Mouse (Mus musculus): Measurements from ENCODE around the gene Lin7a. TPM values are rescaled to one million over a fixed set of nuclear protein-coding genes. Genes with fewer than 3 reads are reported as not detected.

The Lin7a gene
- polyA plus RNA-seq, 1 experiment from 2014 or later = 3.9 TPM

DNA sequence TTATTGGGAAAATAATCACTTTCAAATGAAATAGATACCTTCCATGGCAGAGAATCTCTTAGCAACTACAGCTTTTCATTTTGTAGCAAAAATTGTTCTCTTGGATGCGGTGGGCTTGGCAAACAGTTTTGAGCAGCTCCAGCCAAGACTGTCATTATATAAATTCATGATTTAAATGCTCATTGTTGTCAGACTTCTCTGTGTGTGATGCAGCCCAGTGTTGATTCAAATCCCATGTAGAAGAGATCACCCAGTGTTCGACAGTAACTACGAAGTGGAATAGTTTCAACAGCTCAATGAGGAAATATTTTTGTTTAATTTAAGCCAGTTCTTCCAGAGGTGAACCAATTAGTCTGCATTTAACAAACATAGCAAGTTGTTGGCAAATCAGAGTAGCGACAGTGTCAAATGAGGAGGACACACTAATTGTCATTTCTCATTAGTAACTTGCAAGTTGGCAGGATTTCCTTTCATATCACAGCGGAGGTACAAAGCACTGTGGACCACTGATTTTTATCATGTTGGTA, 39.5 kb downstream of the Lin7a start:
- ATAC-seq = no peak
- Histone ChIP-seq H3K36me3 (ENCODE audit: control insufficient read depth, insufficient read depth, low read length) (no peaks in the 10 kb centered on the region), H3K4me3 (ENCODE audit: low read length) (no peak overlapping the region), H3K9me3 (ENCODE audit: control insufficient read depth, low read length) (no peaks in the 10 kb centered on the region), H3K27me3 (replicated peaks; ENCODE audit: control insufficient read depth, insufficient read depth, low read length) (no peaks in the 10 kb centered on the region), H3K4me1 (ENCODE audit: control insufficient read depth, insufficient read depth, low read length) (no peaks in the 10 kb centered on the region), H3K4me2 (ENCODE audit: low read depth, low read length) (no peak overlapping the region), H3K27ac (ENCODE audit: low read length) (no peak overlapping the region), H3K9ac (ENCODE audit: low read depth, low read length) (no peak overlapping the region)
- WGBS = 57% methylated on average over 5 of the region's 5 CpGs

DNA sequence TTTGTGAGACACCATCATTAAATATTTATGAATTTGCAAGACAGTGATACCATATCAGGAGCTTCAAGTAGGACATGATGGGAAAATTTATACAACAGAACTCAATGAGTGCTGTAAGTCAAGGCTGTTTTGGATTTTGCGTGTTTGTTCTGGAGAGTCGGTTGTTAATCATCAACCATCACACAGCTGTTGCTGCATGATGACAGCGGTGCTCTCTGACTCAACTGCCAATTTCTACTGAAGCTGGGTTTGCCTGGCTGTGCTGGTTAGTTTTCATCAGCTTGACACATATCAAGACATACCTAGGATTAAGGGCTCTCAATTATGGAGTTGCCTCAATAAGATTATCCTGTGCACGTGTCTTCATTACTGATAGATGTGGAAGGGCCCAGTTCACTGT, 41.1 kb downstream of the Lin7a start:
- WGBS = 58% methylated on average over 4 of the region's 4 CpGs
- Histone ChIP-seq H3K9ac (ENCODE audit: low read depth, low read length) (no peak overlapping the region), H3K27ac (ENCODE audit: low read length) (no peak overlapping the region), H3K4me2 (ENCODE audit: low read depth, low read length) (no peak overlapping the region), H3K4me3 (ENCODE audit: low read length) (no peak overlapping the region), H3K27me3 (replicated peaks; ENCODE audit: control insufficient read depth, insufficient read depth, low read length) (no peaks in the 10 kb centered on the region), H3K36me3 (ENCODE audit: control insufficient read depth, insufficient read depth, low read length) (no peaks in the 10 kb centered on the region), H3K4me1 (ENCODE audit: control insufficient read depth, insufficient read depth, low read length) (no peaks in the 10 kb centered on the region), H3K9me3 (ENCODE audit: control insufficient read depth, low read length) (no peaks in the 10 kb centered on the region)
- ATAC-seq = peak; percentile 56

DNA sequence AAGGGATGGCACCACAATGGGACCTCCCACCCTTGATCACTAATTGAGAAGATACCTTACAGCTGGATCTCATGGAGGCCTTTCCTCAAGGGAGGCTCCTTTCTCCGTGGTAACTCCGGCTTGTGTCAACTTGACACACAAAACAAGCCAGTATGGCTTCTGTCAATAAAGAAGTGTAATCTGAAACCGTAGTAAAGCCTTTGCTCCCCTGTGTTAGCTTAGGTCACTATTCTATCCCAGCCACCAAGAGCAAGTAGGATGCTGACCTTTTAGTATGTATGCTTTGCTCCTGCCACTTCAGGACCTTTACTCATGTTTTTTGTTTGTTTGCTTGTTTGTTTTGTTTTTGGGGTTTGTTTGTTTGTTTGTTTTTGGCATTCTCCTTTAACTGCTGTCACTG, 41.9 kb downstream of the Lin7a start:
- ATAC-seq = no peak
- WGBS = 47% methylated on average over 3 of the region's 3 CpGs

DNA sequence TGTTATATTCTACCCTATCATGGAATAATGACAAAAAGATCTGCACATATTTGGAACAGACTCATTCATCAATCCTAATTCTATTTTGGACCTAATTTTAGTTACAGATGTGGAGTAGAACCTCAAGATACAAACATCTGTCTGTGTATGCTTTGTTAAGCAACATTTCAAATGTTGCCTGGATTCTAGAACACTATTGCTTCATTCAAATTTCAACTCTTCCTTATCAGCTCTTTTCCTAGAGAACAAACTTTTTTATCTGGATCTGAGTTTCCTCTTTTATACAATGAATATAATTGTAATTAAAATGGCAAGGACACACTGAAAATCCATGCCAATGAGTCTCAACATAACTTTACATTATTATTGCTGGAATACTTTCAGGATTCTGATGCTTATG, 43.8 kb downstream of the Lin7a start:
- Histone ChIP-seq H3K4me1 (ENCODE audit: control insufficient read depth, insufficient read depth, low read length) (no peaks in the 10 kb centered on the region), H3K9me3 (ENCODE audit: control insufficient read depth, low read length) (no peaks in the 10 kb centered on the region), H3K36me3 (ENCODE audit: control insufficient read depth, insufficient read depth, low read length) (no peaks in the 10 kb centered on the region), H3K4me2 (ENCODE audit: low read depth, low read length) (no peak overlapping the region), H3K9ac (ENCODE audit: low read depth, low read length) (no peak overlapping the region), H3K27ac (ENCODE audit: low read length) (no peak overlapping the region), H3K4me3 (ENCODE audit: low read length) (no peak overlapping the region), H3K27me3 (replicated peaks; ENCODE audit: control insufficient read depth, insufficient read depth, low read length) (no peaks in the 10 kb centered on the region)
- no peak for ATAC-seq

More for the DNA sequence above, 41.9 kb downstream of the Lin7a start:
- Histone ChIP-seq H3K4me1 (ENCODE audit: control insufficient read depth, insufficient read depth, low read length) (no peaks in the 10 kb centered on the region), H3K4me2 (ENCODE audit: low read depth, low read length) (no peak overlapping the region), H3K9me3 (ENCODE audit: control insufficient read depth, low read length) (no peaks in the 10 kb centered on the region), H3K9ac (ENCODE audit: low read depth, low read length) (no peak overlapping the region), H3K4me3 (ENCODE audit: low read length) (no peak overlapping the region), H3K36me3 (ENCODE audit: control insufficient read depth, insufficient read depth, low read length) (no peaks in the 10 kb centered on the region), H3K27ac (ENCODE audit: low read length) (no peak overlapping the region), H3K27me3 (replicated peaks; ENCODE audit: control insufficient read depth, insufficient read depth, low read length) (no peaks in the 10 kb centered on the region)

DNA sequence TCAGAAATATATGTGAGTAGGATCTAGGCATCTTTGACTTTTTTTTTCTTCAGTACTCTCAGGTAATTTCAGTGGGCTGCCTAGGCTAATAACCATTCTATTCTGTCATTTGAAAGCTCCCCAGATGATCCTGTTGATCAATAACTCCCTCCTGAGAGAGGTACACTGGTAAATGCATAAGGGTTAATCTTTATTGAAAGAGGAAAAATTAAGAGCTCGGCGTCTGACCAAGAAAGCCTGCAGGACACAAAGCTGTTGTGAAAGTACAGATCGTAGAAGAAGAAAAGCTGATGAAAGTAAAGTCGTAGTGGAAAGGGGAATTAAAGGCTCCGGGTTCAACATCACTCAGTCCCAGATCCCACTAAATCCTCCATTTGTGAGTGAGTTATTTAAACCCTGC, 44.2 kb downstream of the Lin7a start:
- Histone ChIP-seq H3K4me1 (ENCODE audit: control insufficient read depth, insufficient read depth, low read length) (no peaks in the 10 kb centered on the region), H3K4me2 (ENCODE audit: low read depth, low read length) (no peak overlapping the region), H3K9me3 (ENCODE audit: control insufficient read depth, low read length) (no peaks in the 10 kb centered on the region), H3K27ac (ENCODE audit: low read length) (no peak overlapping the region), H3K9ac (ENCODE audit: low read depth, low read length) (no peak overlapping the region), H3K36me3 (ENCODE audit: control insufficient read depth, insufficient read depth, low read length) (no peaks in the 10 kb centered on the region), H3K27me3 (replicated peaks; ENCODE audit: control insufficient read depth, insufficient read depth, low read length) (no peaks in the 10 kb centered on the region), H3K4me3 (ENCODE audit: low read length) (no peak overlapping the region)
- peak; percentile 21; the same call in 1 of the 2 replicates for ATAC-seq
- 63% methylated on average over 5 of the region's 5 CpGs for WGBS

DNA sequence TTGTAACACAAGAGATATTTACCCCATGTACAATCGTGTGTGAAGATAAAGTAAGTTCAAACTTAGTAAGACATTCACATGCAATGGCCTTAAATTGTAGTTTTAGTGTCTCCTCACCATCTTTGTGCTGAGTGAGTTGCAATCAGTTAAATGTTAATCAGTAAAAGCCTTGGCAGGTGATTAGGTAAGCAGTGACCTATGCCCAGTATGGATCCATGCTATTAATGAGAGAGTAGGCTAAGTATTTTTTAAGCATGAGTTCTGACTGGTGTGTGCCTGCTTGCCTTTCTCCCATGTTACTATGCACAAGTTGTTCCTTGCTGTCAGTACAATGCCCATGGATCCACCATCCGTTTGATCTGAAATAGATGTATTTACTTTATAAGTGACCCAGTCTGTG, 44.6 kb downstream of the Lin7a start:
- H3K4me3 ChIP-seq (ENCODE audit: low read length) = no peak overlapping the region
- H3K27ac ChIP-seq (ENCODE audit: low read length) = no peak overlapping the region
- H3K27me3 ChIP-seq (replicated peaks; ENCODE audit: control insufficient read depth, insufficient read depth, low read length) = no peaks in the 10 kb centered on the region
- H3K9me3 ChIP-seq (ENCODE audit: control insufficient read depth, low read length) = no peaks in the 10 kb centered on the region
- peak; percentile 90 for ATAC-seq
- H3K4me1 ChIP-seq (ENCODE audit: control insufficient read depth, insufficient read depth, low read length) = no peaks in the 10 kb centered on the region
- H3K36me3 ChIP-seq (ENCODE audit: control insufficient read depth, insufficient read depth, low read length) = no peaks in the 10 kb centered on the region
- H3K4me2 ChIP-seq (ENCODE audit: low read depth, low read length) = no peak overlapping the region
- WGBS = 62% methylated on average over 2 of the region's 2 CpGs
- H3K9ac ChIP-seq (ENCODE audit: low read depth, low read length) = no peak overlapping the region

DNA sequence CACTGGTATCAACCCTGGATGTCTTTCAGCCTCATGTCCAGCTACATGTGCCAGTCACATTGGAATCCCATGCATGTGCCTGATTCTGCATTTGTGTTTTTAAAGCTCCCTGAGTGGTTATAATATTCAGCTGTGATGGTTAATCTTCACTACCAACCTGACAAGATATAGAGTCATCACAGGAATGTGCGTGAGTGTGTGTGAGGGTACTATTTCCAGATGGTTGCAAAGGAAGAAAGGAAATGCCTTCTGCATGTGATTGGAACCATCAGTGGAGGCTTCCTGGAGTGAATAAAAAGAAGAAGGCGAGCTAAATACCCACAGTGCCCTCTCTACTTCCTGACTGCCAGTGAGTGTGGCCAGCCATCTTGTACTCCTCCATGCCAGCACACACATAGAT, 48.2 kb downstream of the Lin7a start:
- Histone ChIP-seq H3K27ac (ENCODE audit: low read length) (no peak overlapping the region), H3K4me2 (ENCODE audit: low read depth, low read length) (no peak overlapping the region), H3K27me3 (replicated peaks; ENCODE audit: control insufficient read depth, insufficient read depth, low read length) (no peaks in the 10 kb centered on the region), H3K36me3 (ENCODE audit: control insufficient read depth, insufficient read depth, low read length) (no peaks in the 10 kb centered on the region), H3K4me3 (ENCODE audit: low read length) (no peak overlapping the region), H3K9ac (ENCODE audit: low read depth, low read length) (no peak overlapping the region), H3K9me3 (ENCODE audit: control insufficient read depth, low read length) (no peaks in the 10 kb centered on the region), H3K4me1 (ENCODE audit: control insufficient read depth, insufficient read depth, low read length) (no peaks in the 10 kb centered on the region)
- 80% methylated on average over 2 of the region's 2 CpGs for WGBS
- no peak for ATAC-seq

DNA sequence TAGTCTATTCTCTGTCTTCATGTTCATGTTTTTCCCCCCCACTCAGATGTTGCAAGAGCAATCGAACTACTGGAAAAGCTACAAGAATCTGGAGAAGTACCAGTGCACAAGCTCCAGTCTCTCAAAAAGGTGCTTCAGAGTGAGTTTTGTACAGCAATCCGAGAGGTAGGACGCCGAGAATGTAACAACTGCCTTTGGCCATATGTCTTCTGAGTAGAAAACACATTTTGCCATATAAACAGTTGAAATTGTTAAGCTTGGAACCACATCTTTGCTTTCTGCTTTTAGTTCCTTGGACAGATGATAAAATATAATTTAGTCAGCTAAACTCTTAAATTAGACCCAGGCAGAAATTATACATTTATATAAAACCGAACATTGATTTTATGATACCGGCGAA, 52.4 kb downstream of the Lin7a start:
- Histone ChIP-seq H3K4me1 (ENCODE audit: control insufficient read depth, insufficient read depth, low read length) (no peaks in the 10 kb centered on the region), H3K27me3 (replicated peaks; ENCODE audit: control insufficient read depth, insufficient read depth, low read length) (no peaks in the 10 kb centered on the region), H3K4me3 (ENCODE audit: low read length) (no peak overlapping the region), H3K9ac (ENCODE audit: low read depth, low read length) (no peak overlapping the region), H3K9me3 (ENCODE audit: control insufficient read depth, low read length) (no peaks in the 10 kb centered on the region), H3K27ac (ENCODE audit: low read length) (no peak overlapping the region), H3K4me2 (ENCODE audit: low read depth, low read length) (no peak overlapping the region), H3K36me3 (ENCODE audit: control insufficient read depth, insufficient read depth, low read length) (no peaks in the 10 kb centered on the region)
- ATAC-seq = no peak
- 94% methylated on average over 7 of the region's 7 CpGs for WGBS

DNA sequence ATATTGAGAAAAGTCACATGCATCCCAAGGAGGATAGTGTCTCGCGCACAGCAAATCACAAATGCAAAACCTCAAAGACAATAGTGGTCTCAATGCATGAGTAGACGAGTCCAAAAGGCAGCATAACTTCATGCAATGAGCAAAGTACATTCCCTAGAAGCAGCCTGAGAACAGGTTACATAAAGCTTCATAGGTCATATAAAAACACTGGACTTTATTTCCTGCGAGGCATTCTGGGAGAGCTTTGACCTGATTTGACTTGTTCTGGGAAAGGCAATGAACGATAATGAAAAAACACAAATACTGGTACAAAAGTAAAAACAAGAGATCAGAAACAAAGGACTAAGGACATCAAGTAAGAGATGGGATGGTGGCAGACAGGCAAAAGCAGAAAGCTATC, 54.1 kb downstream of the Lin7a start:
- Histone ChIP-seq H3K9me3 (ENCODE audit: control insufficient read depth, low read length) (no peaks in the 10 kb centered on the region), H3K36me3 (ENCODE audit: control insufficient read depth, insufficient read depth, low read length) (no peaks in the 10 kb centered on the region), H3K4me3 (ENCODE audit: low read length) (no peak overlapping the region), H3K27ac (ENCODE audit: low read length) (no peak overlapping the region), H3K9ac (ENCODE audit: low read depth, low read length) (no peak overlapping the region), H3K4me1 (ENCODE audit: control insufficient read depth, insufficient read depth, low read length) (no peaks in the 10 kb centered on the region), H3K27me3 (replicated peaks; ENCODE audit: control insufficient read depth, insufficient read depth, low read length) (no peaks in the 10 kb centered on the region), H3K4me2 (ENCODE audit: low read depth, low read length) (no peak overlapping the region)
- WGBS = 81% methylated on average over 5 of the region's 5 CpGs
- no peak for ATAC-seq

DNA sequence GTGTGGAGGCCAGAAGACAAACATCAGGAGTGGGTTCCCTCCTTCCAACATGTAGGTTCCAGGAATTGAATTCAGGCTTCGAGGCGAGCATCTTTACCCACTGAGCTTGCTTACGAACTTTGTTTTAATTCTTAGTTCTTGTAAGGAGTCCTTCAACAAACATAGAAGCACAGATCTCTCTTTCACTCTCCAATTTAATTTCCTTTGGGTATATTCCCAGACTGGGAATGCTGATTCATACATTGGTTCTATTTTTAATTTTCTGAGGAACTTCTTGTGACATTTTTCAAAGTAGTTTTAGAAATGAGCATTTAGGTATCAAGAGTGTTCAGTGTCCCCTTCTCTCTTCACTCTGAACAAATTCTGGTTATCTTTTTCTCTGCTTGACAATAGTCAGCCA, 68.0 kb downstream of the Lin7a start:
- Histone ChIP-seq H3K9ac (ENCODE audit: low read depth, low read length) (no peak overlapping the region), H3K27ac (ENCODE audit: low read length) (no peak overlapping the region), H3K4me2 (ENCODE audit: low read depth, low read length) (no peak overlapping the region), H3K9me3 (ENCODE audit: control insufficient read depth, low read length) (no peaks in the 10 kb centered on the region), H3K36me3 (ENCODE audit: control insufficient read depth, insufficient read depth, low read length) (no peaks in the 10 kb centered on the region), H3K27me3 (replicated peaks; ENCODE audit: control insufficient read depth, insufficient read depth, low read length) (no peaks in the 10 kb centered on the region), H3K4me1 (ENCODE audit: control insufficient read depth, insufficient read depth, low read length) (no peaks in the 10 kb centered on the region), H3K4me3 (ENCODE audit: low read length) (no peak overlapping the region)
- ATAC-seq = no peak
- 95% methylated on average over 3 of the region's 3 CpGs for WGBS
